10 mouse cellular contexts compared by ENCODE assay signal in genomic region chr7:110318971-110319519, GRCm38 (mm10).
DNase-seq lines count a peak whose midpoint lies in the region; ATAC-seq and TF ChIP-seq lines count a peak whose summit lies in the region.
"Had no signal": no experiment of that assay in that cellular context is flagged by ENCODE, and none has a peak within 500 bp of the region (broad histone marks: within the 10 kb centered on the region; RNA-seq: fewer than 3 reads in every experiment).

No protein-coding gene starts in this region.

- no peak for ATAC-seq in hindbrain, postnatal 0 days
- ATAC-seq in embryonic facial prominence, embryonic 13.5 days (ENCODE audit: insufficient number of reproducible peaks, insufficient read depth, low FRiP score, low TSS enrichment, low read depth): no peak
- 0 out of 4 replicates have a peak, but pooled peaks have one; percentile 33 to 42 for ATAC-seq in hematopoietic stem cell, adult 5-6 weeks (replicated peaks in 1 of 2; ENCODE audit: insufficient read depth in 1 of 2, low FRiP score in 2 of 2, low TSS enrichment in 1 of 2, low read depth in 1 of 2, poor library complexity in 2 of 2, severe bottlenecking in 2 of 2)

- H3K9me3 ChIP-seq in hindbrain, postnatal 0 days (ENCODE audit: low read length): no peaks in the 10 kb centered on the region
- no peaks in the 10 kb centered on the region for H3K9me3 ChIP-seq in hindbrain, embryonic 10.5 days
- H3K9me3 ChIP-seq in embryonic facial prominence, embryonic 13.5 days: no peaks in the 10 kb centered on the region
- H3K9me3 ChIP-seq: hindbrain, embryonic 15.5 days; midbrain, embryonic 10.5 days had no signal

- no peak overlapping the region for H3K4me2 ChIP-seq in hindbrain, postnatal 0 days (ENCODE audit: low read depth, low read length)
- H3K4me2 ChIP-seq in embryonic facial prominence, embryonic 13.5 days: no peak overlapping the region
- H3K4me2 ChIP-seq: hindbrain, embryonic 15.5 days had no signal

- TF ChIP-seq CTCF in hindbrain, postnatal 0 days (IDR thresholded peaks at IDR 0.05; ENCODE audit: low read depth): no peak

- no peak for DNase-seq in hindbrain, postnatal 0 days (ENCODE audit: low spot score)
- no peak for DNase-seq in hindbrain, embryonic 10.5 days (ENCODE audit: low spot score)
- peak; percentile 55 for DNase-seq in MEL-GATA-1-ER (ENCODE audit: extremely low read depth, low read depth)
- no peak for DNase-seq in left cerebral cortex, adult 11 months (ENCODE audit: low spot score)
- no peak for DNase-seq in layer of hippocampus, postnatal 14 days (ENCODE audit: low spot score in 2 of 2)
- DNase-seq: kidney, postnatal 36 days had no signal

- no peaks in the 10 kb centered on the region for H3K4me1 ChIP-seq in hindbrain, postnatal 0 days (ENCODE audit: insufficient read depth, low read length)
- no peaks in the 10 kb centered on the region for H3K4me1 ChIP-seq in hindbrain, embryonic 10.5 days (replicated peaks)
- H3K4me1 ChIP-seq in embryonic facial prominence, embryonic 13.5 days: no peaks in the 10 kb centered on the region
- H3K4me1 ChIP-seq: hindbrain, embryonic 15.5 days; midbrain, embryonic 10.5 days had no signal

- WGBS in hindbrain, postnatal 0 days: 69% methylated on average over 6 of the region's 6 CpGs
- 91% methylated on average over 6 of the region's 6 CpGs for WGBS in hindbrain, embryonic 10.5 days
- 69% methylated on average over 6 of the region's 6 CpGs for WGBS in embryonic facial prominence, embryonic 13.5 days

- peaks cover 36% of the 10 kb centered on the region for H3K36me3 ChIP-seq in hindbrain, postnatal 0 days (ENCODE audit: insufficient read depth, low read length)
- H3K36me3 ChIP-seq in hindbrain, embryonic 10.5 days: peaks cover 86% of the 10 kb centered on the region
- H3K36me3 ChIP-seq in embryonic facial prominence, embryonic 13.5 days: peaks cover 49% of the 10 kb centered on the region

- H3K4me3 ChIP-seq in hindbrain, postnatal 0 days (ENCODE audit: low read length): no peak overlapping the region
- H3K4me3 ChIP-seq in hindbrain, embryonic 10.5 days: no peak overlapping the region
- no peak overlapping the region for H3K4me3 ChIP-seq in embryonic facial prominence, embryonic 13.5 days
- H3K4me3 ChIP-seq: hindbrain, embryonic 15.5 days; midbrain, embryonic 10.5 days had no signal

- H3K9ac ChIP-seq in hindbrain, postnatal 0 days (replicated peaks; ENCODE audit: low read length): no peak overlapping the region
- H3K9ac ChIP-seq in embryonic facial prominence, embryonic 13.5 days: no peak overlapping the region
- H3K9ac ChIP-seq: hindbrain, embryonic 15.5 days had no signal

- no peaks in the 10 kb centered on the region for H3K27me3 ChIP-seq in hindbrain, postnatal 0 days (ENCODE audit: insufficient read depth, low read length)
- no peaks in the 10 kb centered on the region for H3K27me3 ChIP-seq in hindbrain, embryonic 10.5 days (ENCODE audit: insufficient read depth, poor library complexity, severe bottlenecking)
- H3K27me3 ChIP-seq in embryonic facial prominence, embryonic 13.5 days: no peaks in the 10 kb centered on the region
- H3K27me3 ChIP-seq: hindbrain, embryonic 15.5 days had no signal

- H3K27ac ChIP-seq in hindbrain, postnatal 0 days: 0 out of 2 replicates have a peak overlapping the region, but pooled peaks have one; percentile 11
- H3K27ac ChIP-seq in hindbrain, embryonic 10.5 days: no peak overlapping the region
- H3K27ac ChIP-seq in embryonic facial prominence, embryonic 13.5 days: peak overlapping the region; percentile 22; the same call in 1 of the 2 replicates
- H3K27ac ChIP-seq: hindbrain, embryonic 15.5 days; midbrain, embryonic 10.5 days had no signal

Comparison
In these comparisons a context has a peak if more than half of its experiments do, and no peak if none do; other contexts are left out.
1. ATAC-seq: peak in hematopoietic stem cell, adult 5-6 weeks (2 of 2); none in hindbrain, postnatal 0 days (single experiment) and embryonic facial prominence, embryonic 13.5 days (single experiment).